Mouse (Mus musculus): ENCODE measurements around the gene Prss12.

Gene Prss12

GRCm38 (mm10) chr3:123446708-123447537 lies at the start of gene Prss12:
Gene Prss12, plus strand, starts transcription at chr3:123446913.
- DNase-seq, result peak; percentile 20 to 37

- DNase-seq, result no peak
Measured at GRCm38 (mm10) chr3:123397562-123398481, 48.9 kb upstream of the Prss12 start.

- DNase-seq, result no peak
Measured at GRCm38 (mm10) chr3:123404945-123405344, 41.8 kb upstream of the Prss12 start.

- no peak for DNase-seq
Measured at GRCm38 (mm10) chr3:123411821-123412578, 34.7 kb upstream of the Prss12 start.

- DNase-seq, result no peak
Measured at GRCm38 (mm10) chr3:123413173-123413572, 33.5 kb upstream of the Prss12 start.

GRCm38 (mm10) chr3:123425647-123426046 lies 21.1 kb upstream of the Prss12 start:
- DNase-seq, result no peak

- DNase-seq, result no peak
Measured at GRCm38 (mm10) chr3:123428005-123428404, 18.7 kb upstream of the Prss12 start.

GRCm38 (mm10) chr3:123429597-123430458 lies 16.9 kb upstream of the Prss12 start:
- no peak for DNase-seq

- no peak for DNase-seq
Measured at GRCm38 (mm10) chr3:123431951-123432674, 14.6 kb upstream of the Prss12 start.

- DNase-seq, result no peak
Measured at GRCm38 (mm10) chr3:123433362-123433761, 13.4 kb upstream of the Prss12 start.

GRCm38 (mm10) chr3:123437608-123438007 lies 9.1 kb upstream of the Prss12 start:
- DNase-seq, result no peak

- no peak for DNase-seq
Measured at GRCm38 (mm10) chr3:123440490-123440889, 6.2 kb upstream of the Prss12 start.

- DNase-seq, result no peak
Measured at GRCm38 (mm10) chr3:123444466-123444865, 2.2 kb upstream of the Prss12 start.

- DNase-seq, result peak in 1 of 2 experiments; percentile 3
Measured at GRCm38 (mm10) chr3:123447538-123448059, 886 bp downstream of the Prss12 start.

GRCm38 (mm10) chr3:123448096-123448495 lies 1.4 kb downstream of the Prss12 start:
- DNase-seq, result no peak

GRCm38 (mm10) chr3:123450107-123450506 lies 3.4 kb downstream of the Prss12 start:
- DNase-seq, result no peak

GRCm38 (mm10) chr3:123452904-123453303 lies 6.2 kb downstream of the Prss12 start:
- no peak for DNase-seq

GRCm38 (mm10) chr3:123459492-123459891 lies 12.8 kb downstream of the Prss12 start:
- DNase-seq, result no peak

- no peak for DNase-seq
Measured at GRCm38 (mm10) chr3:123460436-123460835, 13.7 kb downstream of the Prss12 start.

GRCm38 (mm10) chr3:123462264-123462663 lies 15.6 kb downstream of the Prss12 start:
- no peak for DNase-seq

- DNase-seq, result no peak
Measured at GRCm38 (mm10) chr3:123476833-123477232, 30.1 kb downstream of the Prss12 start.
